Mouse (Mus musculus) intestine, embryonic 14.5 days (tissue): ENCODE measurements around the gene Zbed5. TPM values are rescaled to one million over a fixed set of nuclear protein-coding genes. Genes with fewer than 3 reads are reported as not detected.
"Not testable (repeated sequence)": the region's sequence is repeated elsewhere in the genome, so short reads cannot be mapped to it uniquely, and the experiment has no call there.

Experiments
- ATAC-seq: fragments of 200-750 bp; cut with Nextera tagmentation; replicated peaks from 2 replicates; pipeline ENCODE4 v1.8.0; 2017; ENCODE audit warnings: low read depth, moderate number of reproducible peaks, moderate TSS enrichment, moderate library complexity; ENCODE audit not compliant: low FRiP score, low TSS enrichment
- DNase-seq: peaks from one replicate; pipeline ENCODE4 v3.0.0-alpha.2; 2018; ENCODE audit warnings: low spot score
- H3K27ac ChIP-seq: fragments of 300-500 bp; sonication (generic); 2 replicates; pipeline ENCODE4 v1.5.1; 2014; ENCODE audit warnings: low read depth, mild to moderate bottlenecking, control low read depth
- H3K27me3 ChIP-seq: fragments of 300-500 bp; sonication (generic); replicated peaks from 2 replicates; pipeline ENCODE4 v1.6.1; 2014; ENCODE audit warnings: low read length, control low read depth; ENCODE audit not compliant: control insufficient read depth, insufficient read depth
- H3K36me3 ChIP-seq: fragments of 300-500 bp; sonication (generic); 2 replicates; pipeline ENCODE4 v1.6.1; 2014; ENCODE audit warnings: low read length, control low read depth; ENCODE audit not compliant: control insufficient read depth, insufficient read depth
- H3K4me1 ChIP-seq: fragments of 300-500 bp; sonication (generic); replicated peaks from 2 replicates; pipeline ENCODE4 v1.6.1; 2014; ENCODE audit warnings: low read length, control low read depth, mixed read lengths; ENCODE audit not compliant: control insufficient read depth, insufficient read depth
- H3K4me2 ChIP-seq: fragments of 300-500 bp; sonication (generic); 2 replicates; pipeline ENCODE4 v1.6.1; 2014; ENCODE audit warnings: low read length
- H3K4me3 ChIP-seq: fragments of 300-500 bp; sonication (generic); 2 replicates; pipeline ENCODE4 v1.5.1; 2014; ENCODE audit warnings: low read depth, low read length, control low read depth, mixed read lengths
- H3K9ac ChIP-seq: fragments of 300-500 bp; sonication (generic); 2 replicates; pipeline ENCODE4 v1.6.1; 2014; ENCODE audit warnings: mild to moderate bottlenecking, low read length
- H3K9me3 ChIP-seq: fragments of 300-500 bp; sonication (generic); 2 replicates; pipeline ENCODE4 v1.6.1; 2016; ENCODE audit warnings: low read length, control low read depth; ENCODE audit not compliant: control insufficient read depth
- WGBS: fragments of 180-500 bp; shearing (Covaris S2); extraction: QIAGEN DNeasy Blood & Tissue Kit; methylation state at CpG from one replicate; pipeline ENCODE4 v1.1.7; 2014; 5-methylcytosine and 5-hydroxymethylcytosine counted together
- polyA plus RNA-seq: library from polyadenylated mRNA; unstranded; fragments of >200 nt; fragmentation: Nextera tagmentation; extraction: Ambion mirVana; gene quantifications from 2 replicates; pipeline ENCODE4 v1.2.1, GENCODE M21; 2014

The Zbed5 gene
- polyA plus RNA-seq, 1 experiment from 2014 or later = 3.9 TPM

- DNase-seq = peak; percentile 94
- Histone ChIP-seq H3K4me2 (peak within 1 kb of the TSS; percentile 95), H3K36me3 (peaks cover 24% of the 10 kb centered on the region), H3K9me3 (no peaks in the 10 kb centered on the region), H3K27ac (peak within 1 kb of the TSS; percentile 90), H3K4me3 (peak within 1 kb of the TSS; percentile 67), H3K9ac (peak within 1 kb of the TSS; percentile 80), H3K27me3 (no peaks in the 10 kb centered on the region), H3K4me1 (peaks cover 7% of the 10 kb centered on the region; the same call in 1 of the 2 replicates)
- peak; percentile 98 for ATAC-seq
- under 1% methylated on average over 46 of the region's 46 CpGs for WGBS
Observed at GRCm38 (mm10) chr5:129886911-129887636, 8.4 kb upstream of the Zbed5 start, which contains the start of gene Chchd2. Gene Chchd2 (minus strand): TSS chr5:129887470.

GRCm38 (mm10) chr5:129890390-129890789, 5.1 kb upstream of the Zbed5 start:
- H3K36me3 ChIP-seq, H3K27me3 ChIP-seq, H3K4me3 ChIP-seq, H3K4me2 ChIP-seq, H3K9ac ChIP-seq, H3K27ac ChIP-seq, ATAC-seq, H3K9me3 ChIP-seq, DNase-seq, H3K4me1 ChIP-seq: not testable (repeated sequence)
- WGBS = 82% methylated on average over 4 of the region's 7 CpGs

- Histone ChIP-seq H3K4me3 (no peak within 1 kb of the TSS), H3K27ac (no peak within 1 kb of the TSS), H3K9me3 (no peaks in the 10 kb centered on the region), H3K9ac (no peak within 1 kb of the TSS), H3K36me3 (peaks cover 12% of the 10 kb centered on the region; the same call in 1 of the 2 replicates), H3K4me2 (no peak within 1 kb of the TSS), H3K4me1 (peaks cover 7% of the 10 kb centered on the region), H3K27me3 (no peaks in the 10 kb centered on the region)
- DNase-seq (no peak), ATAC-seq (no peak)
- WGBS = 97% methylated on average over 1 of the region's 1 CpGs
Observed at GRCm38 (mm10) chr5:129898449-129898848, 2.9 kb downstream of the Zbed5 start, which contains the start of gene Phkg1. Gene Phkg1 (minus strand): TSS chr5:129898549.

- peak overlapping the region; percentile 62 for H3K4me3 ChIP-seq
- H3K4me1 ChIP-seq = 0 out of 2 replicates have a peak, but pooled peaks cover 3% of the 10 kb centered on the region
- peak overlapping the region; percentile 82 for H3K4me2 ChIP-seq
- no peak for DNase-seq
- no peak for ATAC-seq
- no peaks in the 10 kb centered on the region for H3K9me3 ChIP-seq
- H3K36me3 ChIP-seq = peaks cover 5% of the 10 kb centered on the region; the same call in 1 of the 2 replicates
- H3K27me3 ChIP-seq = no peaks in the 10 kb centered on the region
- peak overlapping the region; percentile 68 for H3K9ac ChIP-seq
- 25% methylated on average over 4 of the region's 4 CpGs for WGBS
- H3K27ac ChIP-seq = peak overlapping the region; percentile 81
Observed at GRCm38 (mm10) chr5:129907775-129908174, 12.3 kb downstream of the Zbed5 start.

GRCm38 (mm10) chr5:129908242-129908965, 12.9 kb downstream of the Zbed5 start, which contains the start of gene Nupr1l:
Gene Nupr1l (plus strand): TSS chr5:129908540.
- peak; percentile 98 for ATAC-seq
- 0 out of 2 replicates have a peak, but pooled peaks cover 3% of the 10 kb centered on the region for H3K4me1 ChIP-seq
- H3K4me2 ChIP-seq = peak within 1 kb of the TSS; percentile 82
- DNase-seq = peak; percentile 96
- peak within 1 kb of the TSS; percentile 62 for H3K4me3 ChIP-seq
- H3K27ac ChIP-seq = peak within 1 kb of the TSS; percentile 81
- H3K9ac ChIP-seq = peak within 1 kb of the TSS; percentile 68
- H3K9me3 ChIP-seq = no peaks in the 10 kb centered on the region
- under 1% methylated on average over 62 of the region's 63 CpGs for WGBS
- peaks cover under 1% of the 10 kb centered on the region; the same call in 1 of the 2 replicates for H3K36me3 ChIP-seq
- H3K27me3 ChIP-seq = no peaks in the 10 kb centered on the region

GRCm38 (mm10) chr5:129909147-129909546, 13.6 kb downstream of the Zbed5 start:
- H3K36me3 ChIP-seq = no peaks in the 10 kb centered on the region
- ATAC-seq (no peak), DNase-seq (peak; percentile 52)
- no peak overlapping the region for H3K27ac ChIP-seq
- peak overlapping the region; percentile 82 for H3K4me2 ChIP-seq
- H3K4me3 ChIP-seq = peak overlapping the region; percentile 62
- H3K9me3 ChIP-seq = no peaks in the 10 kb centered on the region
- no peak overlapping the region; the same call in 1 of the 2 replicates for H3K9ac ChIP-seq
- 70% methylated on average over 9 of the region's 9 CpGs for WGBS
- no peaks in the 10 kb centered on the region for H3K27me3 ChIP-seq
- H3K4me1 ChIP-seq = 0 out of 2 replicates have a peak, but pooled peaks cover 3% of the 10 kb centered on the region

- no peaks in the 10 kb centered on the region for H3K9me3 ChIP-seq
- H3K27me3 ChIP-seq = no peaks in the 10 kb centered on the region
- DNase-seq (no peak), ATAC-seq (no peak)
- no peaks in the 10 kb centered on the region for H3K36me3 ChIP-seq
- H3K27ac ChIP-seq = no peak overlapping the region
- H3K4me1 ChIP-seq = 0 out of 2 replicates have a peak, but pooled peaks cover 3% of the 10 kb centered on the region
- WGBS = 85% methylated on average over 7 of the region's 7 CpGs
- no peak overlapping the region for H3K9ac ChIP-seq
- no peak overlapping the region for H3K4me3 ChIP-seq
- no peak overlapping the region for H3K4me2 ChIP-seq
Observed at GRCm38 (mm10) chr5:129909591-129909990, 14.1 kb downstream of the Zbed5 start.

GRCm38 (mm10) chr5:129914024-129914423, 18.5 kb downstream of the Zbed5 start:
- Histone ChIP-seq H3K4me3 (no peak overlapping the region), H3K27ac (no peak overlapping the region), H3K4me2 (no peak overlapping the region), H3K4me1 (no peaks in the 10 kb centered on the region), H3K9me3 (no peaks in the 10 kb centered on the region), H3K9ac (no peak overlapping the region), H3K27me3 (no peaks in the 10 kb centered on the region), H3K36me3 (no peaks in the 10 kb centered on the region)
- ATAC-seq (0 out of 2 replicates have a peak, but pooled peaks have one; percentile 14), DNase-seq (no peak)
- WGBS = 36% methylated on average over 2 of the region's 2 CpGs
